In the genomic region with DNA sequence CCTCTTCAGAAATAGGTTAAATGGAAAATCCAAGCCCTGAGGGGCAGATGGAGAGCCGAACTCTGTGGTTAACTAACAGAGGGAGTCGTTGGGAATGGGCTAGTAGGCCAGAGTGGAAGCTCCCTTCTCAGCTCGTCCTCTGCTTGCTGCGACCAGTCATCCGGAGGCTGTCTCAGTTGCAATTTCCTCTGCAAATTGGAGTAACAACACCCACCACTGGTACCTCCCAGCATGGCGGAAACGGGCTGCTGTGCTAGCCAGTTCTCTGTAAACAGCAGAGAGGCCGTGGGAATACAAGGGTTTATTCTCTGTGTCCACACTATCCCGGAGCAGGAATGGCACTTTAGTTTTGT, we compare ENCODE assay signal across 8 mouse cellular contexts. TPM values are rescaled to one million over a fixed set of nuclear protein-coding genes. Genes with fewer than 3 reads are reported as not detected.
A peak's percentile ranks its signal among the peaks of the same experiment; 100 is the strongest.
DNase-seq lines count a peak whose midpoint lies in the region; ATAC-seq and TF ChIP-seq lines count a peak whose summit lies in the region.

No protein-coding gene starts in this region.

- no peaks in the 10 kb centered on the region for H3K9me3 ChIP-seq in heart, embryonic 11.5 days (replicated peaks; ENCODE audit: control insufficient read depth, low read length)

- H3K36me3 ChIP-seq in kidney, adult 2 months (ENCODE audit: control insufficient read depth, insufficient read depth, low read length) = no peaks in the 10 kb centered on the region
- no peaks in the 10 kb centered on the region for H3K36me3 ChIP-seq in heart, embryonic 11.5 days (ENCODE audit: control insufficient read depth, insufficient read depth, low read length)

- H3K4me1 ChIP-seq in kidney, adult 2 months (ENCODE audit: control insufficient read depth, insufficient read depth, low read length) = peaks cover 23% of the 10 kb centered on the region
- peaks cover 63% of the 10 kb centered on the region for H3K4me1 ChIP-seq in heart, embryonic 11.5 days (ENCODE audit: control insufficient read depth, insufficient read depth, low read length)

- ATAC-seq in heart, embryonic 11.5 days (replicated peaks; ENCODE audit: insufficient number of reproducible peaks, low FRiP score, low TSS enrichment) = no peak
- ATAC-seq in megakaryocyte, adult 5-6 weeks (ENCODE audit: poor library complexity, severe bottlenecking) = peak; percentile 19; the same call in 1 of the 2 replicates
- no peak for ATAC-seq in erythroblast, adult 5-6 weeks (replicated peaks; ENCODE audit: low FRiP score, poor library complexity, severe bottlenecking)

- H3K27me3 ChIP-seq in kidney, adult 2 months (replicated peaks; ENCODE audit: control insufficient read depth, insufficient read depth, low read length) = no peaks in the 10 kb centered on the region
- H3K27me3 ChIP-seq in heart, embryonic 11.5 days (ENCODE audit: control insufficient read depth, insufficient read depth, low read length) = no peaks in the 10 kb centered on the region

- peak overlapping the region; percentile 85 for H3K27ac ChIP-seq in kidney, adult 2 months (ENCODE audit: insufficient read depth, low read depth, low read length)
- H3K27ac ChIP-seq in heart, embryonic 11.5 days (ENCODE audit: low read depth, low read length) = peak overlapping the region; percentile 88

- H3K4me2 ChIP-seq in heart, embryonic 11.5 days = peak overlapping the region; percentile 67

- TF ChIP-seq POLR2A in kidney, adult 2 months (IDR thresholded peaks at IDR 0.05; ENCODE audit: low read depth, low read length) = peak; percentile 54

- peak overlapping the region; percentile 74 for H3K9ac ChIP-seq in heart, embryonic 11.5 days (ENCODE audit: low read depth, low read length)

- no peak for TF ChIP-seq CTCF in kidney, adult 2 months (conservative IDR thresholded peaks at IDR 0.05; ENCODE audit: insufficient read depth, insufficient read length, low read depth, low read length)

- DNase-seq in kidney, adult 2 months = peak; percentile 54
- DNase-seq in kidney, adult 8-10 months = no peak
- DNase-seq in kidney, postnatal 14 days = peak; percentile 61
- peak; percentile 73 for DNase-seq in thymus, postnatal 0 days (ENCODE audit: low spot score)
- no peak for DNase-seq in cerebellum, adult 9-10 months

- WGBS in kidney, adult 2 months = 25% methylated on average over 9 of the region's 9 CpGs
- 24% methylated on average over 9 of the region's 9 CpGs for WGBS in heart, embryonic 11.5 days (ENCODE audit: insufficient replicate concordance)

- no peak overlapping the region for H3K4me3 ChIP-seq in kidney, adult 2 months (ENCODE audit: insufficient read depth, low read depth, low read length)
- peak overlapping the region; percentile 20; the same call in 1 of the 2 replicates for H3K4me3 ChIP-seq in heart, embryonic 11.5 days (ENCODE audit: low read depth, low read length)

RNA-seq across cellular contexts. Expression of a gene that starts 15.2 kb away (rescaled TPM):
- polyA plus RNA-seq in kidney, adult 2 months (2012; rRNA removed) = 20.3 and 23.7 TPM in 2 replicates
- polyA plus RNA-seq in heart, embryonic 11.5 days (2014; fragmentation: Nextera tagmentation; extraction: Ambion mirVana) = 31.7 and 35.6 TPM in 2 replicates
- total RNA-seq in megakaryocyte, adult 5-6 weeks (2015) = 68.9 and 87.3 TPM in 2 replicates
- total RNA-seq in megakaryocyte, adult 5-6 weeks (2017) = 175 and 189 TPM in 2 replicates
- 315 and 335 TPM in 2 replicates for polyA plus RNA-seq in thymus, postnatal 0 days (2015; fragmentation: Nextera tagmentation; extraction: Ambion mirVana)
- total RNA-seq in erythroblast, adult 5-6 weeks (2015; ENCODE audit: low replicate concordance) = 173 and 183 TPM in 2 replicates
- 354 and 411 TPM in 2 replicates for total RNA-seq in erythroblast, adult 5-6 weeks (2017; ENCODE audit: low replicate concordance)

RNA-seq across cellular contexts. Expression of a gene that starts 26.7 kb away (rescaled TPM):
- polyA plus RNA-seq in kidney, adult 2 months (2012; rRNA removed) = 9.7 and 11.9 TPM in 2 replicates
- 10.6 and 13.4 TPM in 2 replicates for polyA plus RNA-seq in heart, embryonic 11.5 days (2014; fragmentation: Nextera tagmentation; extraction: Ambion mirVana)
- total RNA-seq in megakaryocyte, adult 5-6 weeks (2015) = not detected in 2 replicates
- total RNA-seq in megakaryocyte, adult 5-6 weeks (2017) = not detected in 2 replicates
- polyA plus RNA-seq in thymus, postnatal 0 days (2015; fragmentation: Nextera tagmentation; extraction: Ambion mirVana) = 0.32 and 0.40 TPM in 2 replicates
- total RNA-seq in erythroblast, adult 5-6 weeks (2015; ENCODE audit: low replicate concordance) = not detected in 2 replicates
- total RNA-seq in erythroblast, adult 5-6 weeks (2017; ENCODE audit: low replicate concordance) = not detected in 2 replicates

RNA-seq across cellular contexts. Expression of a gene that starts 47.3 kb away (rescaled TPM):
- polyA plus RNA-seq in kidney, adult 2 months (2012; rRNA removed) = not detected in 2 replicates
- 1.7 and 1.9 TPM in 2 replicates for polyA plus RNA-seq in heart, embryonic 11.5 days (2014; fragmentation: Nextera tagmentation; extraction: Ambion mirVana)
- 0.16 and 0.83 TPM in 2 replicates for total RNA-seq in megakaryocyte, adult 5-6 weeks (2015)
- 0.07 TPM in 1 of 2 replicates, not detected in the other for total RNA-seq in megakaryocyte, adult 5-6 weeks (2017)
- 0.72 and 1.1 TPM in 2 replicates for polyA plus RNA-seq in thymus, postnatal 0 days (2015; fragmentation: Nextera tagmentation; extraction: Ambion mirVana)
- 1.3 and 2.9 TPM in 2 replicates for total RNA-seq in erythroblast, adult 5-6 weeks (2015; ENCODE audit: low replicate concordance)
- 0.28 TPM in 1 of 2 replicates, not detected in the other for total RNA-seq in erythroblast, adult 5-6 weeks (2017; ENCODE audit: low replicate concordance)

Comparison
In these comparisons a context has a peak if more than half of its experiments do, and no peak if none do; other contexts are left out.
1. DNase-seq: peak in kidney, adult 2 months (single experiment), kidney, postnatal 14 days (single experiment) and thymus, postnatal 0 days (single experiment); none in kidney, adult 8-10 months (0 of 2) and cerebellum, adult 9-10 months (single experiment).